Mouse (Mus musculus): Measurements from ENCODE around the gene Slain1. TPM values are rescaled to one million over a fixed set of nuclear protein-coding genes. Genes with fewer than 3 reads are reported as not detected.

Slain1 gene
- polyA plus RNA-seq, 1 experiment from 2014 or later = 4.5 TPM

Small RNAs within 50 kb of the gene (microRNA-seq; reads per million reads assigned to microRNA genes)
- not detected for gene Gm22877

Other genes starting within 250 kb of the Slain1 start
- 0.46 and 0.71 TPM in 2 replicates for gene Scel, start 136.9 kb upstream of the Slain1 start, polyA plus RNA-seq (2016; fragmentation: Nextera tagmentation; extraction: Ambion mirVana)
- gene Ednrb, start 194.2 kb downstream of the Slain1 start, polyA plus RNA-seq (2016; fragmentation: Nextera tagmentation; extraction: Ambion mirVana) = 35.2 and 35.6 TPM in 2 replicates